Mouse (Mus musculus): ENCODE measurements around the gene Egfr. TPM values are rescaled to one million over a fixed set of nuclear protein-coding genes. Genes with fewer than 3 reads are reported as not detected.
A peak's percentile ranks its signal among the peaks of the same experiment; 100 is the strongest.

The Egfr gene
- 5.2 and 6.8 TPM in 2 replicates for polyA plus RNA-seq (2012; rRNA removed)

DNA sequence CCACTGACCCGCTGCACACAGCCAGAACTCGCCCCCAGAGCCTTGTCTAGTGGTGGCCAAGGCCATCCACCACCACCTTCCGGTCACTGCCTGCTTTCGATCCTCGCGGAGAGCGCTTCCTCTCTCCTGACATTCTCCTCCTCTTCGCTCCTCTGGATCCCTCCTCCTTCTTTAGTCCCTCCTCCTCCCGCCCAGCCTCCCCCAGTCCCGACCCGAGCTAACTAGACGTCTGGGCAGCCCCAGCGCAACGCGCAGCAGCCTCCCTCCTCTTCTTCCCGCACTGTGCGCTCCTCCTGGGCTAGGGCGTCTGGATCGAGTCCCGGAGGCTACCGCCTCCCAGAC, at the start of gene Egfr:
Gene Egfr, plus strand, starts transcription at position 197 of the 342 bp plus-strand sequence.
- H3K4me1 ChIP-seq (ENCODE audit: control insufficient read depth, insufficient read depth, low read length): no peaks in the 10 kb centered on the region
- TF ChIP-seq POLR2A (IDR thresholded peaks at IDR 0.05; ENCODE audit: extremely low read depth, insufficient read depth, low read length) (no peak), CTCF (IDR thresholded peaks at IDR 0.05; ENCODE audit: extremely low read depth, insufficient read depth, low read length) (no peak)
- no peak within 1 kb of the TSS for H3K27ac ChIP-seq (ENCODE audit: insufficient read depth, low read length)
- H3K4me3 ChIP-seq (ENCODE audit: insufficient read depth, low read length): peak within 1 kb of the TSS; percentile 48

GRCm38 (mm10) chr11:16703221-16703620, 48.8 kb upstream of the Egfr start:
- Histone ChIP-seq H3K4me1 (ENCODE audit: control insufficient read depth, insufficient read depth, low read length) (no peaks in the 10 kb centered on the region), H3K4me3 (ENCODE audit: insufficient read depth, low read length) (no peak overlapping the region), H3K27ac (ENCODE audit: insufficient read depth, low read length) (no peak overlapping the region)
- TF ChIP-seq POLR2A (IDR thresholded peaks at IDR 0.05; ENCODE audit: extremely low read depth, insufficient read depth, low read length): no peak
- TF ChIP-seq CTCF (IDR thresholded peaks at IDR 0.05; ENCODE audit: extremely low read depth, insufficient read depth, low read length): no peak

GRCm38 (mm10) chr11:16735083-16735644, 16.8 kb upstream of the Egfr start:
- Histone ChIP-seq H3K4me3 (ENCODE audit: insufficient read depth, low read length) (no peak overlapping the region), H3K4me1 (ENCODE audit: control insufficient read depth, insufficient read depth, low read length) (no peaks in the 10 kb centered on the region), H3K27ac (ENCODE audit: insufficient read depth, low read length) (no peak overlapping the region)
- TF ChIP-seq CTCF (IDR thresholded peaks at IDR 0.05; ENCODE audit: extremely low read depth, insufficient read depth, low read length) (no peak), POLR2A (IDR thresholded peaks at IDR 0.05; ENCODE audit: extremely low read depth, insufficient read depth, low read length) (no peak)

- TF ChIP-seq CTCF (IDR thresholded peaks at IDR 0.05; ENCODE audit: extremely low read depth, insufficient read depth, low read length) (no peak), POLR2A (IDR thresholded peaks at IDR 0.05; ENCODE audit: extremely low read depth, insufficient read depth, low read length) (no peak)
- Histone ChIP-seq H3K27ac (ENCODE audit: insufficient read depth, low read length) (no peak overlapping the region), H3K4me3 (ENCODE audit: insufficient read depth, low read length) (no peak overlapping the region), H3K4me1 (ENCODE audit: control insufficient read depth, insufficient read depth, low read length) (no peaks in the 10 kb centered on the region)
Measured at GRCm38 (mm10) chr11:16737323-16737722, 14.7 kb upstream of the Egfr start.

DNA sequence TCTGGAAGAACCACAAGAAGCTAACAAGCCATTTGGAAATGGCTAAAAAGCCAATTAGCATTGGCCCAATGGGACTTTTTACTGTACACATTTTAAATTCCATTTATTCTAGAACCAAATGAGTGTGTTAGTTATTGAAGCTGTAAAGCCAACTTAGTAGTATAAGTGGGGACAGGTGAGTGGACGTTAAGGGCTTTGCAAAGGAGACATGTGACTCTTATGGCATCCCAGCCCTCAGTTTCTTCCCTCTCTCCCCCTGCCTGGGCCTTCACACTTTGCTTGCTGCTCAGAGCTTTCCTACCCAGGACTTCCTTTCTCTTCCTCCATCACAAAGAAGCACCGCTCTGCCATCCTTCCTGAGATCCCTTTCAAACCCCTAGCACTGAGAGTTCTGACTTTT, 13.3 kb upstream of the Egfr start:
- Histone ChIP-seq H3K4me3 (ENCODE audit: insufficient read depth, low read length) (no peak overlapping the region), H3K27ac (ENCODE audit: insufficient read depth, low read length) (no peak overlapping the region), H3K4me1 (ENCODE audit: control insufficient read depth, insufficient read depth, low read length) (no peaks in the 10 kb centered on the region)
- TF ChIP-seq CTCF (IDR thresholded peaks at IDR 0.05; ENCODE audit: extremely low read depth, insufficient read depth, low read length): no peak
- no peak for TF ChIP-seq POLR2A (IDR thresholded peaks at IDR 0.05; ENCODE audit: extremely low read depth, insufficient read depth, low read length)

GRCm38 (mm10) chr11:16739155-16739554, 12.8 kb upstream of the Egfr start:
- H3K4me3 ChIP-seq (ENCODE audit: insufficient read depth, low read length): no peak overlapping the region
- H3K27ac ChIP-seq (ENCODE audit: insufficient read depth, low read length): no peak overlapping the region
- H3K4me1 ChIP-seq (ENCODE audit: control insufficient read depth, insufficient read depth, low read length): no peaks in the 10 kb centered on the region
- TF ChIP-seq CTCF (IDR thresholded peaks at IDR 0.05; ENCODE audit: extremely low read depth, insufficient read depth, low read length) (no peak), POLR2A (IDR thresholded peaks at IDR 0.05; ENCODE audit: extremely low read depth, insufficient read depth, low read length) (no peak)

DNA sequence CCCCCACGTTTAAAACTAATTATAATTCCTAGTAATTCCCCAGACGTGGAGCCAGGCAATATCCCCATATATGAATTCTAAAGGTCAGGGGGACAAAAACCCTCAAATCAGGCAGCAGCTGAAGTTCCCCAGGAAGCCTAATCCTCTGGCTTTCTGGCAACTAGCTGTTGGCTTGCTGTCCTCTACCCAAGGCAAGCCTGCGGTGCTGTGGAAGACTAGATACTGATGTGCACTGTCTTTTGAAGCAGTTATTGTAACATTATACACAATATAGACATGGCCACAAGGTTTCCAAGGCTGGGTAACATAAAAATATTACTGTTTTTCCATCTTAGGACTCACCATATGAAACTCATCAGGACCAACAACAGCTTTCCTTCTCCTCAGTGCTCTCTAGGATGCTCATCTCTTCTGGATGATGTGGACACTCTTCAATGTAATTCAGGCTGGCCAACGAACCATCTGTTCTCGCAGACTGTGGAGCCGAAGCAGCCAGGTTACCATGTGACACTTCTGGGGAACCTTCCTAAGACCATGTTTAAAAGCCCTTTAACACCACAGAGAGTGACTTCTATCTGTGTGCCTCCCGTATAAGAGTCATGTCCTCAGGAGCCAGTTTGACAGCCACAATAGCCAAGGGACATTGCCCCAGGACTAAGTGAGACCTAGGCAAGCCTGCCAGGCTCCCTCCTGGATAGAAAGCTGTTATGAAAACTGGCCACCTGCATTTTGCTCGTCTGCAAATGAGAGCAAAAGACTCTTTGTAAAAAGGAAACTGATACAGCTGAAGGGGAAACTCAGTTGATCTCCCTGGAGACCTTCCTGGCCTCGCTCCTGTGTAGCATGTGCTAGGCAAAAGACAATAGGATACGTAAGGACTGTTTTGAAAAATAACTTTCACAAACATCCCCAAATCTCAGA, 11.1 kb upstream of the Egfr start:
- H3K27ac ChIP-seq (ENCODE audit: insufficient read depth, low read length): no peak overlapping the region
- no peak overlapping the region for H3K4me3 ChIP-seq (ENCODE audit: insufficient read depth, low read length)
- TF ChIP-seq CTCF (IDR thresholded peaks at IDR 0.05; ENCODE audit: extremely low read depth, insufficient read depth, low read length) (no peak), POLR2A (IDR thresholded peaks at IDR 0.05; ENCODE audit: extremely low read depth, insufficient read depth, low read length) (no peak)
- H3K4me1 ChIP-seq (ENCODE audit: control insufficient read depth, insufficient read depth, low read length): no peaks in the 10 kb centered on the region

DNA sequence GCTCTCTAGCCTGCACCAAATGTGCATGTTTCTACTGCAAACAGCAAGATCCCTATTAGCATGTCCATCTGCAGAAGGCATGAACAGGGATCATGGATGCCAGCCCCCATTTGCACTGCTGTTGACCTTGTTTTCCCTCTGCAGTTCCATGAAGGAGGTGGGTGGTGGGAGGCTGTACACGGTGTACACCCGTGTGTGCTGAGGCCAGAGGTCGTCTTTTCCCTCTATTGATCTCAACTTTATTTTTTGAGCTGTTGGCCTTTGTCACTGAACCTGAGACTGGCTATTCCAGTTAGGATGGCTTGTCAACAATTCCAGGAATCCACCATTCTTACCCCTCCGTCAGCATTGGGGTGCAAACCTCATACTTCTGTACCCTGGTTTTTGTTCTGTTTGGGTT, 9.8 kb upstream of the Egfr start:
- Histone ChIP-seq H3K27ac (ENCODE audit: insufficient read depth, low read length) (no peak overlapping the region), H3K4me3 (ENCODE audit: insufficient read depth, low read length) (no peak overlapping the region), H3K4me1 (ENCODE audit: control insufficient read depth, insufficient read depth, low read length) (no peaks in the 10 kb centered on the region)
- TF ChIP-seq CTCF (IDR thresholded peaks at IDR 0.05; ENCODE audit: extremely low read depth, insufficient read depth, low read length) (no peak), POLR2A (IDR thresholded peaks at IDR 0.05; ENCODE audit: extremely low read depth, insufficient read depth, low read length) (no peak)

- H3K4me3 ChIP-seq (ENCODE audit: insufficient read depth, low read length): no peak overlapping the region
- no peaks in the 10 kb centered on the region for H3K4me1 ChIP-seq (ENCODE audit: control insufficient read depth, insufficient read depth, low read length)
- TF ChIP-seq CTCF (IDR thresholded peaks at IDR 0.05; ENCODE audit: extremely low read depth, insufficient read depth, low read length): no peak
- no peak for TF ChIP-seq POLR2A (IDR thresholded peaks at IDR 0.05; ENCODE audit: extremely low read depth, insufficient read depth, low read length)
- no peak overlapping the region for H3K27ac ChIP-seq (ENCODE audit: insufficient read depth, low read length)
Measured at GRCm38 (mm10) chr11:16742821-16743220, 9.2 kb upstream of the Egfr start.

Data from cortical plate, adult 2 months (tissue).